Mouse (Mus musculus): ENCODE measurements around the gene Lemd1.
"Not testable (repeated sequence)": the region's sequence is repeated elsewhere in the genome, so short reads cannot be mapped to it uniquely, and the experiment has no call there.

The Lemd1 gene

GRCm38 (mm10) chr1:132191093-132191785, at the start of gene Lemd1, which contains the start of gene AC124108.1:
Gene Lemd1 (plus strand): TSS chr1:132191431.
Gene AC124108.1 (plus strand): TSS chr1:132191457.
- no peak for DNase-seq (ENCODE audit: low spot score)

GRCm38 (mm10) chr1:132141753-132142152, 49.5 kb upstream of the Lemd1 start:
- DNase-seq (ENCODE audit: low spot score): no peak

- no peak for DNase-seq (ENCODE audit: low spot score)
Measured at GRCm38 (mm10) chr1:132143079-132143478, 48.2 kb upstream of the Lemd1 start.

GRCm38 (mm10) chr1:132143730-132144129, 47.5 kb upstream of the Lemd1 start:
- no peak for DNase-seq (ENCODE audit: low spot score)

GRCm38 (mm10) chr1:132144223-132144622, 47.0 kb upstream of the Lemd1 start:
- no peak for DNase-seq (ENCODE audit: low spot score)

GRCm38 (mm10) chr1:132144837-132145236, 46.4 kb upstream of the Lemd1 start:
- DNase-seq (ENCODE audit: low spot score): no peak

GRCm38 (mm10) chr1:132145973-132146685, 45.1 kb upstream of the Lemd1 start:
- DNase-seq (ENCODE audit: low spot score): no peak

- no peak for DNase-seq (ENCODE audit: low spot score)
Measured at GRCm38 (mm10) chr1:132149410-132149809, 41.8 kb upstream of the Lemd1 start.

- DNase-seq (ENCODE audit: low spot score): no peak
Measured at GRCm38 (mm10) chr1:132150171-132150570, 41.1 kb upstream of the Lemd1 start.

- no peak for DNase-seq (ENCODE audit: low spot score)
Measured at GRCm38 (mm10) chr1:132150817-132151601, 40.2 kb upstream of the Lemd1 start.

- DNase-seq (ENCODE audit: low spot score): no peak
Measured at GRCm38 (mm10) chr1:132151908-132152307, 39.3 kb upstream of the Lemd1 start.

- no peak for DNase-seq (ENCODE audit: low spot score)
Measured at GRCm38 (mm10) chr1:132153086-132153690, 38.0 kb upstream of the Lemd1 start.

- no peak for DNase-seq (ENCODE audit: low spot score)
Measured at GRCm38 (mm10) chr1:132153691-132154090, 37.5 kb upstream of the Lemd1 start.

GRCm38 (mm10) chr1:132155737-132156136, 35.5 kb upstream of the Lemd1 start:
- DNase-seq (ENCODE audit: low spot score): peak; percentile 40

GRCm38 (mm10) chr1:132157016-132157781, 34.0 kb upstream of the Lemd1 start:
- DNase-seq (ENCODE audit: low spot score): peak; percentile 53

GRCm38 (mm10) chr1:132157808-132158207, 33.4 kb upstream of the Lemd1 start:
- no peak for DNase-seq (ENCODE audit: low spot score)

- no peak for DNase-seq (ENCODE audit: low spot score)
Measured at GRCm38 (mm10) chr1:132158741-132159140, 32.5 kb upstream of the Lemd1 start.

- DNase-seq (ENCODE audit: low spot score): no peak
Measured at GRCm38 (mm10) chr1:132159681-132160080, 31.6 kb upstream of the Lemd1 start.

GRCm38 (mm10) chr1:132161211-132161880, 29.9 kb upstream of the Lemd1 start:
- DNase-seq (ENCODE audit: low spot score): no peak

- DNase-seq (ENCODE audit: low spot score): not testable (repeated sequence)
Measured at GRCm38 (mm10) chr1:132162618-132163017, 28.6 kb upstream of the Lemd1 start.
